Mouse (Mus musculus) neutrophil, adult 5-6 weeks (primary cell): Measurements from ENCODE around the gene Brinp2. TPM values are rescaled to one million over a fixed set of nuclear protein-coding genes. Genes with fewer than 3 reads are reported as not detected.

ENCODE experiments used
- ATAC-seq: fragments of 151-379, 151-347 bp; 2 replicates; pipeline ENCODE4 v1.8.0; 2017; ENCODE audit warnings: mild to moderate bottlenecking, moderate TSS enrichment; ENCODE audit not compliant: insufficient number of reproducible peaks, poor library complexity, low FRiP score, severe bottlenecking; ENCODE audit errors: extremely low read depth
- total RNA-seq: library from RNA; stranded (forward); fragments of 200-1000 nt; gene quantifications from 2 replicates; pipeline ENCODE4 v1.2.3, GENCODE M21; 2017

The Brinp2 gene
- total RNA-seq, 1 experiment from 2014 or later, result not detected

DNA sequence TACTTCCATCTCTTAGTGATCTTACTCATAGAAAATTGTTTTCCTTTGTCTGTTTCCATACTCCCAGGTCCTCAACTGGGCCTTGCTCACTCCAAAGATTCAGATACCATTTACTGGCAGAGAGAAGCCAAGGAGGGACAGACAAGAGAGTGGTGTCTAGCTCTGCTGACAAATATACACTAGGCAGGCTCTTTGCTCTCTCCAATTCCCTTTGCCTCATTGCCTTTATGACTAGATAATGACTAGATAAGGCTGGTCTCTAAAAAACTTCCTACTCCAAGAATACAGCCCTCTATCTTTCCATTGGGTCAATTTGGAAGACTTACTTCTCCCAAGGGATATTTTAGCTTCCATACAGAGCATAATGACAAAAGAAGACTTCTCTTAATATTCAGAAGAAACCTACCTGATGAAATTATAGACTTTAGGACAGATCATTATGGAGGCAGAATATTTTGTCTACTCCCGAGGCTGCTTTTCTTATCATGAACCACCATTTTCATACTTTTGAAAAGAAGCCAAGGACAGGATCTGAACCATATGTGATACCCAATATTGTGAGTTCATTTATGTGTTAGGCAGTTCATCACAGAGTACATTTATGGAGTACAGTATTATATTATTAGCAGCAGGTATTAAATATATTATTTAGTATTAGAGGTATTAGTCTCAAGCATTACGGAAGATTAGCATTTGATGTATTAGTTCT lies 114.1 kb downstream of the Brinp2 start:
- no peak for ATAC-seq

DNA sequence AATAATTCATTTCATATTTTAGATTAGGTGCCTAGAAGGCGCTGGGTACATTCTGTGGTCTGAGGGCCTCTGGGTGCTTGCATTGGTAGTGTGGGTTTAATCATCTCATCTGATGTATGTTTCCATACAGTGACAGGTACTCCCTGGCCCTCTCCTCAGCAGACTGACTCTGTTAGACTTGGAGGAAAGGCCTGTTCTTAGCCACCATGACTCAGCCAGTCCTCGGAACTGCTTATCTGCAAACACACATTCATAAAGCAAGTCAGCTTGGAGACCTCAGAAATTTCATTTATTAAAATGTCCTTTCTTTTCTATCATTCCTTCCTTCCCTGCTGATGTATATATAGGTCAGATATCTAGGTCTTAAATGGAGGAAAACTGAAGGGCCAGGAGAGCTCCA lies 116.3 kb downstream of the Brinp2 start:
- ATAC-seq, result no peak

DNA sequence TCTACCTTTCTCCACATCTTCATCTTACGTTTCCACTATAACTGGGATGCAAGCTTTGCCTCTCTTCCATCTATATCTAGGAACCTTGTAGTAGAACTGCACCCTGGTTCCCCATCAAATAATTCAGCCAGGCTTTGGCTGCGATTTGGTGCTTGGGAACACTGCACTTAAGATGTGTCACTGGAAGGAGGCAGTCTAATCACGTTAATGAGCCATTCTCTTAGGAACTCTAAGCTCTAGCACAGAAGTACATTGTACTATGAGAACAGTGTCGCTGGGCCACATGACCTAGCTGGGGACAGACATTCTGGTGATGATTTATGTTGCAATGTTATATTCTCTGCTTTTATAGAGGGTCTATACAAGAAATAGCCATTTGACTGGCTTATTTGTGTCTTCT lies 117.4 kb downstream of the Brinp2 start:
- no peak for ATAC-seq

DNA sequence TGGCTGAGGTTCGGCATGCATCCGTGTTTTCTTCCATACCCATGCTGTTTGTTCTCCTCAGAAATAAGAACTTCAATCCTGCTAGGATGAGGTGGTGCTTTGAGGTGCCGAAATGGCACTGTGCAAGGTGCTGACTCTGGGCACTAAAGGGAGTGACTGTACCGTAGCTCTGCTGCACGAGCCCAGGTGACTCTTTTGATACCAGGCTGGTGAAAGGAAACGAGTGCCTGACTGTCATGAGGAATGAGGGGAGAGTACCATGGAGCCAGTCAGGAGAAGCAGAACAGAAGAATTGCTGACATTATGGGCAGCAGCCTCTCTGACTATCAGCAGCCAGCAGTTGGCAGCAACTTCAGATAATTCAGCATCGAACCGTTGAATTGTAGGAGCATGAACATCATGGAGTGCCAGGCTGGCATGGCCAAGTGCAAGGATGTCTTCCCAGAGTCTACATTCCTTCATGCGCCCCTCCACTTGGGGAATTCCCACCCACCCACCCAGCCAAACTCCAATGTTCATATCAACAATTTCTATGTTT lies 127.4 kb downstream of the Brinp2 start:
- ATAC-seq, result no peak

DNA sequence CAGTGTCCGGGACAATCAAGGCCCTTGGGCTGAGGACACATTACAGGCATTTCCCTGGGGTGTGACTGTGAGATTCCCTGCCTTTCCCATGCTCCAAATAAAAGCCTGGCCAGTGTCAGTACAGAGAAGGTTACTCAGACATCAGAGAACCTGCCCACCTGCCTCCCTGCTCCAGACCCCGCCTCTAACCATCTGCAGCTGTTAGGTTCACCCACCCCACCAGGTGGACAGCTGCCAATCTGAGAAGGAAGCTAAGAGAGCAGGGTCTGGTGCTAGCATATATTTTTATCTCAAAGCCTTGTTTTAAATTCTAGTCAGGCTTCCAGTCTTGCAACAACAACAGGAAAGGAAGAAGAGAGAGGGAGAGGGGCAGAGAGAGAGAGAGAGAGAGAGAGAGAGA lies 128.9 kb downstream of the Brinp2 start:
- ATAC-seq, result no peak

DNA sequence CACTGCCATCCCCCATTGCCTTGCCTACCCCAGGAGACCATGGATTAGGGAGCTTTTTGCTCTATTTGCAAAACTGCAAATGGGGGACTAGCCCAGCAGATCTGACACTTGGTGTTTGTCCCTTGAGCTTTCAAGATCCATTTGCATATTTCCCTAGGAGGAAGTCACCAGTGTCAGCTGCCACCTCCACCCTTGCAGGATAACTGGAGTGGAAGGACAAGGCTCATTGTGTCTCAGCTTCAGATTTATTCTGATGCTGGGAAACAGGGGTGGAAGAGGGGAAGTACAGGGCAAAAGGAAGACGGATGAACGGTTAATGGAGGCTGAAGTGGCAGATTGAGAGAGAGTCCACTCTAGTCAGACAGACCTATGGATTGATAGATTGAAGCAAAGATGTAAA lies 129.4 kb downstream of the Brinp2 start:
- no peak for ATAC-seq

DNA sequence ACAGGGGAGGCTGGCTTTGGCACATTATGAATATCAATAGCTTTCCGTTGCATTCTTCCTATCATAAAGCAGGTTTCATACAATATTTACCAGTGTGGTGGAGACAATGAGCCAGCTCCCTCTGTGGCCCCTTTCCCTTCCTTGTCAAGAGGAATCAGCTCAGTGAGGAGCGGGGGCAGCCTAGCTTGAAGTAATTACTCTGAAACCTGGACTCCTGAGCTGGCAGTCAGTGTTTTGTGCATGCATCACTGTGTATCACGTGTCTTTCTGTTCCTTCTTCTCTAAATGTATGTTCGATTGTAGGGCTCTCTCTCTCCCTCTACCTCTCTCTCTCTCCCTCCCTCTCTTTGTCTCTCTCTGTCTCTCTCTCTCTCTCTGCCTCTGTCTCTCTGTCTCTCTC lies 135.1 kb downstream of the Brinp2 start:
- ATAC-seq, result no peak

DNA sequence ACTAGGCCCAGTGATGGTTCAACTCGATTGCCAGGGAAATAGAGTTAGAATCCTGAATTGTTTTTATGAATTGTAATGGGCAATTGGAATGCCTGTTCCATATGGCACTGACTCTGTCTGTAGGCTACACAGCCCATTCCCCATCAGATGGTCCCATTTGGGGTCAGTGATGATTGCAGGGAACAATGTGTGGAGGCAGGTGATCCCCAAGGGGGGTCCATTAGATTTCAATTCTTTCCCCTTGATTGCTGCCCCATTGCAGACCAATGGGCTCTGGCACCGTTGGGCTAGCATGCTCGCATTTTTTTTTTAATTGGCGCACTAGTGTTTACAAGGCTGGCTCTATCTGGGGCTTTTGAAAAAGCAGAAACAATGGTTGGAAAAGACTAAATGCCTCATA lies 136.0 kb downstream of the Brinp2 start:
- no peak for ATAC-seq

DNA sequence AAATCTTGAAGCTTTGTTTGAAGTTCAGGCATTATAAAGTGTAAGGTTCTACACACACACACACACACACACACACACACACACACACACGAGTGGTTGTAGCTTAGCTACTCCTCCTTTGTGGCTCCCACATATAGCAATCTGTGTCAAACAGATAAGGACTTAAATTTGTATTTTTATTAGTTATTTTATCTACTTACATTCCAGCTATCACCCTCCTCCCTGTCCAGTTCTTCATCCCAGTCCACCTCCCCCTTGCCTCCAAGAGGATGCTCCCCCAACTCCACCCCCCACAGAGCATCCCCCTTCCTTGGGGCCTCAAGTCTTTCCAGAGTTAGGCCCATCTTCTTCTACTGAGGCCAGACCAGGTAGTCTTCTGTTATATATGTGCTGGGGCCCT lies 137.4 kb downstream of the Brinp2 start:
- ATAC-seq, result no peak

DNA sequence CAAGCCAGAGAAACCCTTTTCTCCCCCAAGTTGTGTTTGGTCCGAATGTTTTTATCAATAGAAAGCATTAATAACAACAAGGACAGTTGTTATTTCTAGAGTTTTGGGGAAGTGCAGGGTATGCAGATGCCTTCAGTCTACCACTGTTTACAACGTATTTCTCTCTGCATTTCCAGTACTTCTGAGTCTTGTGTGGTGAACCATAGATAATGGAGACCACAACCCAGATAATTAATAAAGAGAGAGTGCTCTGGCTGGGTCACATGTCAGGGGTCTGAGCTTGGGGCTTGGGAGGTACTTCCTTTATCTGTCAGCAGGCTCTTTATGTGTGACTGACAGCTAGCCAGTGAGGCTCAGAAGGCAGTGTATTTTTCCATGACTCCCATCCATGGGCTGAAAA lies 137.8 kb downstream of the Brinp2 start:
- no peak for ATAC-seq

DNA sequence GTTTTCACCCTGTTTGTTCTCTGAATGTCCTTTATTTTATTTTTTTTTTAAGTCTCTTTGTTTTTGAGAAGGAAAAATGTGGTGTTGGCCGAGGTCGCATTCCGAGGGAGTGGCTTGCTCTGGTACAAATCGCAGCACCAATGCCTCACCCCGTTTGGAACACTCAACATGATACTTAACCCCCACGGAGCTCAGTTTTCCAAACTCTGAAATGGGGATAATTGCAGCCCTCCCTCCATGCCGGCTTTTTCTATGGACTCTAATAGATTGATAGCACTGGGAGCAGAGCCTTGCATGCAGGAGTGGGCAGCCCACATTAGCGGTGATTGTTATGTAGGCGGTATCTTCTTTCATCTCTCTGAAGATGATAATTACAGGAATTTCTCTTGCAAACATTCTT lies 140.5 kb downstream of the Brinp2 start:
- ATAC-seq, result no peak

DNA sequence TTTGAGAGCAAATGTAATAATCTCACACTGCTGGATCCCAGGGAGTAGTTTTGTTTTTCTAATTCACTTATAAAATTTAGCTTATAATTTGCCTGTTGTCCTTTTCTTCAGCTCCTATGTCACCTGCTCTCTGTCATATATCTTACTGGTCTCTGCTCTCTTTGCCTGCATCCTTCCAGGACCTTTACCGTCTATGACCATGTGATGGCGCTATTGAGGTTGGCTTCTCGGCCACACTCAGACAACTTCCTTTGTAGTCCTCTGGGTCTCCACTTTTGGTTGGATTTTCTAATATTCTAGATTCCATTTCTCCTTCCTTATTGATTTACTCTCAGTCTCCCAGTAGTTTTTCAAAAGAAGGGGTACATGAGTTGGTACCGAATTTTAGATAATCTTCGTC lies 141.4 kb downstream of the Brinp2 start:
- no peak for ATAC-seq

DNA sequence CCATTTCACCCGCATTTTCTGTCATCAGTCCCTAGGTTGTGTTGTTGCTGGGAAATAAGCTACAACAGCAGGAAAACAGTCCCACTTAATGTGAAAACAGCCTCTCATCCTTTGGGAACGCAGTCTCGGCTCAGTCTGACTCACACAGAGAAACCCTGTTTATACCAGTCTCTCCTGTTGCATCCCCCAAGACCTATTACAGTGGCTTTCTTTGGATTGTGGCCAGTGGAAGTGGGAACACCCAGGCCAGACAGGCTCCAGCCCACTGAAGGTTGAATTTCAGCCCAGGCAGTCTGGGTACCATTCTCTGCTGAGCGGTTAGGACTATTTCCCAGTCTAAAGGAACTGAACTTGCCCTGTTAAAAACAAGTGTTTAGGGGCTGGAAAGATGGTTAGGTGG lies 142.4 kb downstream of the Brinp2 start:
- ATAC-seq, result no peak

DNA sequence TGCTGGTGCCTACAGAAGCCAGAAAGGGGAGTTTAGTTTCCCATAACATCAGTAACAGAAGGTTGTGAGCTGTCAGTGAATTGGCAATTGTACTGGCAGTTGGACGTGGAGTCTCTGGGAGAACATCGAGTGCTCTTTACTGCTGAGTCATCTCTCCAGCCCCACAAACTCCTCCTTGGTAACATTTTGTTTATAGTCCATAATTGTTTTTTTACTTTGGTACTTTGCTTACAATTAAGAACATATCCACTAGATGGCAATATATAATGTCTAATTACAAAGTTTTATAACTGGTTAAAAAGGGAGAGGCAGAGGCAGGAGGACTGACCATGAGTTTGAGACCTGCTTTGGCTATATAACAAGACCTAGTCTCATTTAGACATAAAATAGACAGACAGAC lies 148.5 kb downstream of the Brinp2 start:
- ATAC-seq, result no peak

DNA sequence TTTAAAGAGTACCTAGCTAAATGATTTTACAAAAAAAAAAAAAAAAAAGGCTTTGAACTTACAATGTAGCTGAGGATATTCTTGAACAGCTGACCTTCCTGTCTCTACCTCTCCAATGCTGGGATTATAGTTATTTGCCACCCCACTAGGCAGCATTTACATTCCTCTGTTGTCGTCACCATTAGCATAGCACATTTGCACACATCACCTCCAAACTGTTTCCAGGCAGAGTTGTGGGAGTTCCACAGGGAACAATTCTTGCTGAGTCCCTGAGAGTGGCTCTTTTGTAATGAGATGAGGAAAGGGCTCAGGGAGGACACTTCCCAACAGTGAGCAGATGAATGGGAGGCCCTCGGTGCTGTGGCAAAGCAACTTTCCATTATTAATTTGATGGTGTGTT lies 153.2 kb downstream of the Brinp2 start:
- no peak for ATAC-seq

Other genes with a start within 250 kb of the Brinp2 start
- not detected in 2 replicates for gene Astn1, start 5.9 kb upstream of the Brinp2 start, total RNA-seq